Mouse (Mus musculus): ENCODE data around the gene Mkrn1.
"Not testable (repeated sequence)": the region's sequence is repeated elsewhere in the genome, so short reads cannot be mapped to it uniquely, and the experiment has no call there.

Mkrn1 gene

DNA sequence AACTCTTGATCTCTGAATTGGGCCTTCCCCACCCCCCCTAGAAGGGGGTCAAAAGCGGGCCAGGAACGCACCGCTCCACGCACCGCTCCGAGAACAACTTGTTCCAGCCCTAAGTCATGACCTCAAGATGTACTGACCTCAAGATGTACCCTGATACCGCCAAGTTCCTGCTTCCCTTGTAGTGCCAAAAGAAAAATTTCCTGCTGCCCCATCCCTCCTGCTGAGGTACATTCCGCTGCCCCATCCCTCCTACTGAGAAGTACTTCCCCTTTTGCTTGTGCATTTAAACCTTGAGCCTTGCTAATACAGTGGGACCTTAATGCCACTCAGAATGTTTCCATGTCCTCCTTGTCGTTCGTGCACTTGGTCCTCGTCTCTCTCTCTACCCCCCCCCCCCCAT is 10.5 kb upstream of the Mkrn1 start:
- DNase-seq (ENCODE audit: low read depth), result no peak

GRCm38 (mm10) chr6:39429007-39429788 is 8.9 kb upstream of the Mkrn1 start:
- no peak for DNase-seq (ENCODE audit: low read depth)

- DNase-seq (ENCODE audit: low read depth), result no peak
Observed at GRCm38 (mm10) chr6:39427276-39428003, 7.2 kb upstream of the Mkrn1 start.

DNA sequence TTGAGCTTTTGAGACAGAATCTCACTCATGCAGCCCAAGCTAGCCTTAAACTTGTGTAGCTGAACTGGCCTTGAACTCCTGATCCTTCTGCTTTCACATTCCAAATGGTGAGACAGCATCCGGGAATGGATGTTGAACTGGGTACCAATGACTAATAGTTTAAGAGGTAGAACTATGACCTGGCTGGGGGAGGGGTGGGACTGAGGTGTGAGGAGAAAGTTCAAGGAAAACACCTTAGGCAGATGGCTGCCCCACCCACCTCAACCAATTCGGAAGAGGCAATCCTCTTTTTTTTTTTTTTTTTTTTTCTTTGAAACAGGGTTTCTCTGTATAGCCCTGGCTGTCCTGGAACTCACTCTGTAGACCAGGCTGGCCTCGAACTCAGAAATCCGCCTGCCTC is 6.5 kb upstream of the Mkrn1 start:
- DNase-seq (ENCODE audit: low read depth), result no peak

DNA sequence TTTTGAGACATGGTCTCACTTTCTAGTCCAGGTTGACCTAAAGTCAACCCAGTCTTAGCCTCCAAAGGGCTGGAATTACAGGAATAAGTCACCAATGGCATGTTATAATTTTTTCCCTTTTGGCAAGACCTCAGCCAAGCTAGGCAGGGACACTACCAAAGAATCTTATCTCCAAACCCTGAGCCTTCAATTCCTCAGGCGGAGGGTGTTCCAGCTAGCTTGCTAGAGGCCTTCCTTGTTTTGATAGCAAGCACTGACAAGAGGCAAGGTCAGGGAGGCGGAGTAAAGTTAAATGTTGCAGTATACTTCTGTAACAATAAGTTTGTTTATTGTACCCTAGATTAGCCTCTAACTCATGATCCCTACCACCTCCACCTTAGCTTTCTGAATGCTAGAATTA is 4.9 kb upstream of the Mkrn1 start:
- DNase-seq (ENCODE audit: low read depth), result no peak

- no peak for DNase-seq (ENCODE audit: low read depth)
Observed at GRCm38 (mm10) chr6:39423686-39424085, 3.4 kb upstream of the Mkrn1 start.

DNA sequence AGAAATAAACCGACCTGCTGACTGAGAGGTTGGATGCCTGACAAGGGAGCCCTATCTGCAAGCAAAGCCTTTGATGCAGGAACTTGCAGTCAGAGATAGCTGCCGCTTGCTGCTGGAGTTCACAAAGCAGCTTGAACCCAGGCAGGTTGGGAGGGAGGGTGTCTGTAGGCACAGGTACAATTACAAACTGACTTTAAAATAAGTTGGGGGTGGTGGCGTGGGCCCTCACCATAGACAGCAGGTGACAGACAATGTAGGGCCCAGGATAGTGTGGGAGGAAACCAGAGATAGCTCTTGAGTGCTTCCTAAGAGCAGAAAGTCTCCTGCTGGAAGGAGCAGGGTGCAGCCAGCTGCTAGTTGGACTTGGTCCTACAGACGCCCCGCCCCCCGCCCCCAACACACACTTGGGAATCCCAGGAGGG is 2.9 kb upstream of the Mkrn1 start:
- no peak for DNase-seq (ENCODE audit: low read depth)

- no peak for DNase-seq (ENCODE audit: low read depth)
Observed at GRCm38 (mm10) chr6:39420867-39421266, 605 bp upstream of the Mkrn1 start.

- no peak for DNase-seq (ENCODE audit: low read depth)
Observed at GRCm38 (mm10) chr6:39419386-39419850, 844 bp downstream of the Mkrn1 start.

- not testable (repeated sequence) for DNase-seq (ENCODE audit: low read depth)
Observed at GRCm38 (mm10) chr6:39416654-39417053, 3.6 kb downstream of the Mkrn1 start.

DNA sequence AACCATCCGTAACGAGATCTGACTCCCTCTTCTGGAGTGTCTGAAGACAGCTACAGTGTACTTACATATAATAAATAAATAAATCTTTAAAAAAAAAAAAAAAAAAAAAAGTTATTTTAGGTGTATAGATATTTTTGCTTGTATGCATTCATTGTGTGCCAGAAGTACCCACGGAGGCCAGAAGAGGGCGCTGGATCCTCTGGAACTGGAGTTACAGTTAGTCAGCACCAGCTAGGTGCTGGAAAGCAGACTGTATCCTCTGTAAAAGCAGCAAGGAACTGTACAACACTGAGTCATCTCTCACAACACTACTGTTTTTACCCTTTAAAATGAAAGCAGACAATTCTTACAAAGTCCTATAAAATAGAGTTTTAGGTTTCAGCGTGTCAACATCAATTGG is 4.5 kb downstream of the Mkrn1 start:
- DNase-seq (ENCODE audit: low read depth), result peak; percentile 90

DNA sequence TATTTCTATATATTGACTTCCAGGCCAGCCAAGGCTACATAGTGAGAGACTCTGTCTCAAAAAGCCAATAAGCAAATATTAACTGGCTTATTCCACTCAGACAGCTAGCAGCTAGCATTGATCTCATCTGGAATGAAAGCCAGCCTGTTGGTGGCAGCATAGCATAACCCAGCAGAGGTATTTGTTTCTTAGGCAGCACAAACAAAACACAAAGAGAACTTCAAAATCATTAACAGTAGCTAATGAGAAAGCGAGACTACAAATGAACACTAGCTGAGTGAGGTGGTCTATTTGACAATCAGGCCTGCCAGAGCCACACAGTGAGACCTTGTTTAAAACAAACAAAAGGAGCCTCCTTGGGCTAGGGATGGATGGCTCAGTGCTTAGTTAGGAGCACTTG is 6.2 kb downstream of the Mkrn1 start:
- no peak for DNase-seq (ENCODE audit: low read depth)

DNA sequence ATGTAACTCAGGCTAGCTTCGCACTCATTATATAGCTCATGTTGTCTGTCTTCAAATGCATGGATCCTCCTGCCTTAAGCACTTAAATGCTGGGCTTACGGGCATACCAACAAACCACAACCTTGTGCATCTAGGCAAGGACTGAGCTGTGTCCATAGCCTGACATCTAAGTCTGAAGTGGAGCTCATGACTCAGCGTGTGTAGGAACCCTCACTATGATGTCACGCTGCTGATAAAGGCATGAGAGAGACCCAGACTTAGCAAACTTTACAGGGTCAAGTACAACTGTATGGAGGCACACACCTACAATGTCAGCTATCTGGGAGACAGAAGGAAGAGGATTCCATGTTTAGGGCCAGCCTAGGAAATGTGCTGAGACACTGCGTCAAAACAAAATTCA is 13.8 kb downstream of the Mkrn1 start:
- DNase-seq (ENCODE audit: low read depth), result no peak

DNA sequence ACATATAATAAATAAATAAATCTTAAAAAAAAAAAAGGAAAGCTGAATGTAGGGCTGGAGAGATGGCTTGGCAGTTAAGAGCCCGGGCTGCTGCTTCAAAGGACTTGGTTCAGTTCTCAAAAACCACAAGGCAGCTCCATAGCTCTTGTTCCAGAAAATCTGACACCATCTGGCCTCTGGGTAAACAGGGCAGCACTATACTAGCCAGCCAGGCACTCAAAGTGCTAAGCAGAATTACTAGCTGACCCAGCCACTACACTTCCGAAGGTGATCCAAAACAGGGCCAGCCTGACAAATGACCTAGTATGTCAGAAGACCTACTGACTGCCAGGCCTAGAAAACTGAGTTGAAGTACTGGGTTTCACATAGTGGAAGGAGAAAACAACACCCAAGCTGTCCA is 17.1 kb downstream of the Mkrn1 start:
- DNase-seq (ENCODE audit: low read depth), result no peak

GRCm38 (mm10) chr6:39400343-39400742 is 19.9 kb downstream of the Mkrn1 start:
- peak; percentile 49 for DNase-seq (ENCODE audit: low read depth)

- DNase-seq (ENCODE audit: low read depth), result no peak
Observed at GRCm38 (mm10) chr6:39398342-39398741, 21.9 kb downstream of the Mkrn1 start.

DNA sequence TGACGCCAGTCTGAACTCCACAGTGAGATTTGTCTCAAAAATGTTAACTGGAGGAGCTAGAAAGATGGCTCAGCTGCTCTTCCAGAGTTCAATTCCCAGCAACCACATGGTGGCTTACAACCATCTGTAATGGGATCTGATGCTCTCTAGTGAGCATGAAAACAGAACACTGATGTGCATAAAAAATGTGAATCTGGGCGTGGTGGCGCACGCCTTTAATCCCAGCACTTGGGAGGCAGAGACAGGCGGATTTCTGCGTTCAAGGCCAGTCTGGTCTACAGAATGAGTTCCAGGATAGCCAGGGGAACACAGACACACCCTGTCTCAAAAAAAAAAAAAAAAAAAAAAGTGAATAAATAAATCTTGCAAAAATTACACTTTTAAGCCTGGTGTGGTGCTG is 23.2 kb downstream of the Mkrn1 start:
- no peak for DNase-seq (ENCODE audit: low read depth)

DNA sequence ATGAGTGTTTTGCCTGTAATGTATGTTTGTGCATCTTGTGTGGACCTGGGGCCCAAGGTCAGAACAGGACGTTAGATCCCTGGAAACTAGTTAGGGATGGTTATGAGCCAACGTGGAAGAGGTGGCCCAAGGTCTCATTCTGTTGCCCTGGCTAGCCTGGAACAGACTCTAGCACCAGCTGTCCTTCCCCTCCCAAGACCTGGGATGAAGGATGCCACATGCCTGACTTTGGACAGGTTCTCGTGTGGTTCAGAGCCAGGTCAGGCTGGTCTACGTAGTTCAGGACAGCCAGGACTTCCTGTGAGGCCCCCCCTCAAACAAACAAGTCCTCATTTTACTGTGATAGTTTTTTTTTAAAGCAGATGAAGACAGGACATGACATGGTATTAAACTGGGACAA is 24.3 kb downstream of the Mkrn1 start:
- no peak for DNase-seq (ENCODE audit: low read depth)

DNA sequence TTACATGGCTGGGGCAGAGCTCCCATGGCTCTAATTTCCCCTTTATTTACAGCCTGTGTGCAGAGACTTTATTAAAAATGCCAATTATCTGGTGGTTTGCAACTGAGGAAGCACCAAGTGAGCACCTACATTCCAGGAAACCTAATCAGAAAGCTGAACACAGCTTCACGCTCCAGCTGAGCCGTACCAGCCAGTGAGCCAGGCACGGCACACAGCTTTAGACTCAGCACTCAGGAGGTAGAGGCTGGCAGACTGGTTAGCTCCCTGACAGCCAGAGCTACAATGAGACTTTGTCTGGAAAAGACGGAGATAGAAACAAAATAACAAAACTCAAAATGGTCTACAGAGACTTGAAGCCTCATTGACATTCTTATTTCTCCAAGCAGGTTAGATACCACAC is 24.8 kb downstream of the Mkrn1 start:
- no peak for DNase-seq (ENCODE audit: low read depth)

DNA sequence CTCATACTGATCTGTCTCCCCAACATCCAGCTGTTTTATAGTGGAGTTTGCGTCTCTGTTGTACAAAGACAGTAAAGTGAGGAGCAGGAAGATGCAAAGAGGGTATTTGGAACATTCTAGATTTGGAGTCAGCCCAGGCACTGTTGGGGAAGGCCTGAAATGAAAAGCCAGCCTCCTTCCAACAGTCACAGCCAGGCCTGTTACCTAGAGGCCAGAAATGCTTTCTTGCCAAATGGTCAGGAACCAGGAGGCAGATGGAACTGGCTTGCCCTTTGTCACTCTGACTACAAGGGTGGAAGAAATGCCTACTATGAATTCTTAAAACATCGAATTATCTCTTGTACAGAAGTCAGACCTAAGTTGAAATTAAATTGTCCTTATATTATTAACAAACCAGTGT is 30.3 kb downstream of the Mkrn1 start:
- no peak for DNase-seq (ENCODE audit: low read depth)

- DNase-seq (ENCODE audit: low read depth), result peak; percentile 84
Observed at GRCm38 (mm10) chr6:39381125-39381880, 39.0 kb downstream of the Mkrn1 start, which contains the start of gene Rab19. Gene Rab19 (plus strand): TSS chr6:39381175.

DNA sequence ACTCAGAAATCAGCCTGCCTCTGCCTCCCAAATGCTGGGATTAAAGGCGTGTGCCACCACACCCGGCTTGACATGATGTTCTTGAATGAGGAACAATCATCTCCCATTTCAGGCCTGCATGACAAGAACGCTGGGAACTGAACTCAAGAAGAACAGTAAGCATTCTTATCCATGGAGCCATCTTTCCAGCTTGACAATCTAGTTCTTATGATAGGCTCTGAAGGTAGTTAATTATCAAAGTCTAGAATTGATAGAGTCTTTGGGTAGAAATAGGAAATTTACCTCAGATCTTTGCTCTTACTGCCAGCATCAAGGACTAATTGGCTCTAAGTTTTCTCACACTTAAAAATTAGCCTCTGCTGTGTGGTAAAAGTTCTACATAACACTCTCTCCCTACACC is 40.0 kb downstream of the Mkrn1 start:
- DNase-seq (ENCODE audit: low read depth), result peak; percentile 68

- peak; percentile 95 for DNase-seq (ENCODE audit: low read depth)
Observed at GRCm38 (mm10) chr6:39379749-39380148, 40.5 kb downstream of the Mkrn1 start.

Data from induced T-regulatory cell, adult 2 months (primary cell).